Mouse (Mus musculus): Measurements from ENCODE around the gene Batf3. TPM values are rescaled to one million over a fixed set of nuclear protein-coding genes. Genes with fewer than 3 reads are reported as not detected.

Batf3 gene
- total RNA-seq, 2 experiments from 2014 or later = 0.39 to 0.62 TPM

- intact Hi-C loops (cut with DNase I) = no loop called here
- DNase-seq = no peak
These were observed 12.1 kb upstream of the Batf3 start for GRCm38 (mm10) chr1:191085597-191085996.

- DNase-seq = no peak
- intact Hi-C loops (cut with DNase I) = no loop called here
These were observed 11.3 kb upstream of the Batf3 start for GRCm38 (mm10) chr1:191086304-191086878.

DNA sequence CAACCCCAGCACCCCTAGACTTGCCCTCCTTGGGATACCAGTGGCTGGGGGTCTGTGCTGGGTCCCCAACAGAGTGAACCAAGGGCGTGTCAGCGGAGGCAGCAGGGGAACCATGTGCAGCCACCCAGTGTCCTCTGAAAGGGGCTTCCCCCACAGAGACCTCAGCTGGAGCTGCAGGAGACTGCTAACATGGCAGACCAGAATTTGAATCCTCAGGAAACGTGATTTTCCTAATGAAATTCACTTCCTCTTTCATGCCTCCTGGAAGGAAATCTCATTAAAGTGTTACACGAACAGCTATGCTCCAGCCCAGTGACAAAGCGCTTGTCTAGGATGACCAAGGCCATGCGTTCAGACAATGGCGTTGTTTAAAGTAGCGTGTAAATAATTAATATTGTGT is 10.7 kb upstream of the Batf3 start:
- intact Hi-C loops (cut with DNase I) = no loop called here
- no peak for DNase-seq

GRCm38 (mm10) chr1:191087955-191088354 is 9.7 kb upstream of the Batf3 start:
- intact Hi-C loops (cut with DNase I) = no loop called here
- no peak for DNase-seq

DNA sequence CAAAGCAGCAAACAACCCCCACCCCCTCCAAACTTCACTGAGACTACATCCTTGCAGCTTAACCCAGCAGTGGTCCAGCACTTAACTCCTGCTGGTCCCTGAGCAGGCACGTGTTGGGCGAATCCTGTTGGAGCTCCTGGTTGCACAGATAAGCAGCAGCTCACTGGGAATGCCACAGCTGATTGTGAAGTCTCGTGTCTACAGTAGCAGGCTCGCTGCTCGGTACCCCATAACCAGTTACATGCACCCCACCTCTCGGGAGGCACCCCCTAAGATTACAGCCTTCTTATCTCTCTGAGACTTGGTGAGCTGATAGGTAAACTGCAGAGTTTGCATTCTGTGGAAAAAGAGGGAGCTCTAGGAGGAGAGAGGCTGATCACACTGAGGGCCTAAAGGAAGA is 8.3 kb upstream of the Batf3 start:
- intact Hi-C loops (cut with DNase I) = no loop called here

GRCm38 (mm10) chr1:191092050-191092449 is 5.6 kb upstream of the Batf3 start:
- intact Hi-C loops (cut with DNase I) = no loop called here
- DNase-seq = no peak

More for the DNA sequence above, 8.3 kb upstream of the Batf3 start:
- no peak for DNase-seq

DNA sequence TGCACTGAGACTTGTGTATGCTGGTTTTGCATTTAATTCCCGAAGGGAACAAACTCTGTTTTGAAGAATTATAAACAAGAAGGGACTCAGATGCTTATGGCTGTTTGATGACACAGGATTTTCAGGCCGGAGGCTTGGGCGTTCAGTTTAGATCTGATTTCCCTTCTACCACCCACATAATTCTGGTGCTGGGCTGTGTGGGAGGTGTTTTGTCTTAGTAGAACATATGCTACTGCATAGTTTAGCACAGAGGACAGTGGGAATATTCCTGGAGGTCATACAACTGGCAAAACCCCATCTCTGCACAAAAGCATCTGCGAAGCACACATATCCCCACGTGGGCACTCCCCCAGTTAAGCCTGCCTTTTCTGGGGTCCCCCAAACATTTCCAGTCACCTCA is 4.1 kb upstream of the Batf3 start:
- intact Hi-C loops (cut with DNase I) = no loop called here
- no peak for DNase-seq

DNA sequence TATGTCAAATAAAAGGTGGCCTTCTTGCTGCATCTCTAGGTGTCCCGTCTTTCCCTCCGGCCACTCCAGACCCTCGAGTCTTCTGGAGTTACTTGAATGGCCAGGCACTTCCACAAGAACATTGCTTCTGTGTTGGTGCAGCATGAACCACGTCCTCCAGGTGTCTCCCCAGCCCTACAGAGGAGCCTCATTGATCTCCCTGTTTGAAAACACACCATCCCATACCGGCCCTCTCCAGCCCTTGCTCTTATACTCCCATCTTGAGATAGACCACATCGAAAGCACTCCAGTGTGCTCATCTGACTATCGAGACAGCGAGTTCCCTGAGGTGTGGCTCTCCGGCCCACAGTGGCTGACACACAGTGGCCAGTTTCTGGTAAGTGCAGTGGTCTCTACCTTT is 2.6 kb upstream of the Batf3 start:
- intact Hi-C loops (cut with DNase I) = no loop called here
- no peak for DNase-seq

- DNase-seq = no peak
- intact Hi-C loops (cut with DNase I) = no loop called here
These were observed 571 bp upstream of the Batf3 start for GRCm38 (mm10) chr1:191096871-191097681.

DNA sequence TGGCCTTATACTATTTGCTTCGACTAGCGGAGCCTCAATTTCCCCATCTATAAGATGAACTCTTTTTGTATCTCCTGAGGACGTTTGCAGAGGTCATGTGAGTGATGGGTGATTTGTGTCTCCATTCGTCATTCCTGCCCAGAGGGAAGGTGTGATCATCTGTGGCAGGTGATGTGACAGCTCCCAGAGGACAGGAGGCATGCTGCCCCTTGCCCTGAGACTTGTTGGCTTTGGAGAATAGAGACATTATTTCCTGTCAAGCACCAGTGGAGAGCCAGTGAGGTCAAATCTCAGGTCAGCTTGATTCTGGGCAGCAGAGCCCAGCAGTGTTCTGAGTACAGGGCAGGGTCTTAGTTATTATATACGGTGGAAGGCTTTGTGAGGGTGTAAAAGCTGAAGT is 1.5 kb downstream of the Batf3 start:
- DNase-seq = no peak
- intact Hi-C loops (cut with DNase I) = no loop called here

- DNase-seq = no peak
- intact Hi-C loops (cut with DNase I) = no loop called here
These were observed 2.2 kb downstream of the Batf3 start for GRCm38 (mm10) chr1:191099772-191100291.

DNA sequence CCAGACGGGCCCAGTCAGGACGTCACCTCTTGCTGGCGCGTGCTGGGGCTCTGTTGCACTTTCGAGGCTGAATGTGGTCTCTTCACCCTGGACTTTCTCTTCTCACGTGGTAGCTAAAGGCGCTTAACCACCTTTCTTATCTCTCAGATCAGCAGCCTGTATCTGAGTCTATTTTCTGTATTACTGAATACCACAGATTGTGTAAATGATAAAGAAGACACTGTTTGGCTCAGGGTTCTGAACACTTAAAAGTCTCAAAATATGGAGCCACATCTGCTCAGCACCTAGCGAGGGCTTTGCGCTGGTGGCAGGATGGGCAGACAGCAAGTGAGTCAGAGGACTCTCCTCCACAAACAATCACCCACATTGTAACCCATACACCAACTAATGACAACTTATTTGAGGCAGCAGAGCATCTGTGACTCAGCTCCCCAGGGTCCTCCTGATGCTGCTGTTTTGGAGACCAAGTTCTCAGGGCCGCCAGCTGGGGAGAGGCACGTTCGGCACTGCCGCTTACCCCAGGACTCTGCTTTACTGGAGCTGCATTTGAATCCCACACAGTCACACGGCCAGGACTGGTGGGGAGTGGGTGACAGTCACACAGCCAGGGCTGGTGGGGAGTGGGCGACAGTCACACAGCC is 5.2 kb downstream of the Batf3 start:
- intact Hi-C loops (cut with DNase I) = no loop called here
- DNase-seq = no peak

DNA sequence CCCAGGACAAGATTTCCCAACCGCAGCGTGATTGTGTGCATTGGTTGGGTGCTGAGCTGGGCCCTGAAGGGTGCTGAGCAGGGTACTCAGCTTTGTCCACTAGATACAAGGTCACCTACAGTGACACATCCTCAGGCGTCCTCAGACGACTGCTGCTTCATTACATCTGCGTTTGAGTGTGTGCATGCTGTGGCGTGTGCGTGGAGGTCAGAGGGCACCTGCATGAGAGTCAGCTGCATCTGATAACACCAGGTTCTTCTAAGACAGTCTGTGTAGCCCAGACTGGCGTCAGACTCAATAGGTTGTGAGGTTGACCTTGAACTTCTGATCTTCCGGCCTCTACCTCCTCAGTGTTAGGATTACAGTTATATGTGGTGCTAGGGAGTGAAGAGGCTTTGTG is 7.6 kb downstream of the Batf3 start:
- intact Hi-C loops (cut with DNase I) = no loop called here
- no peak for DNase-seq

DNA sequence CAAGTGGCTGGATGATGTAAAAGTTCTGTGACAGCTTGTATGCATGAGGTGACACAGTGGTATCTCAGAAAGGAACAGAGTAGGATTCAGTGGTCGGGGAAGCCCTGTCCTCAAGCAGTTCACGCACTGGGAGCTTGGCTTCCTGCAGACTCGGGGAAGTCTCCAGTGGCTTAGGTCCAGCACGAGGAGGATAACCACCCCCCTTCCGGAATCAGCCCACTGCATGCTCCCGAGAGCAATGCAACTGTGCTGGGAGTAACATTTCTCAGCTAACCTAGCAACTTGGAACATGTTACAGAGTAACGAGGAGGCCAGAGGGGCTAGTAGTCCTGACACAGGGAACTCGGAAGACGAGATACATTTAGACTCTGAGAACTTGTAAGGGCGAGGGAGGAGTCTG is 9.7 kb downstream of the Batf3 start:
- intact Hi-C loops (cut with DNase I) = no loop called here
- DNase-seq = no peak

- intact Hi-C loops (cut with DNase I) = no loop called here
- no peak for DNase-seq
These were observed 12.3 kb downstream of the Batf3 start for GRCm38 (mm10) chr1:191109907-191110306.

- peak in 1 of 2 experiments; percentile 30 for DNase-seq
- intact Hi-C loops (cut with DNase I) = no loop called here
These were observed 13.5 kb downstream of the Batf3 start for GRCm38 (mm10) chr1:191111146-191111545.

GRCm38 (mm10) chr1:191114868-191115267 is 17.2 kb downstream of the Batf3 start:
- intact Hi-C loops (cut with DNase I) = no loop called here

DNA sequence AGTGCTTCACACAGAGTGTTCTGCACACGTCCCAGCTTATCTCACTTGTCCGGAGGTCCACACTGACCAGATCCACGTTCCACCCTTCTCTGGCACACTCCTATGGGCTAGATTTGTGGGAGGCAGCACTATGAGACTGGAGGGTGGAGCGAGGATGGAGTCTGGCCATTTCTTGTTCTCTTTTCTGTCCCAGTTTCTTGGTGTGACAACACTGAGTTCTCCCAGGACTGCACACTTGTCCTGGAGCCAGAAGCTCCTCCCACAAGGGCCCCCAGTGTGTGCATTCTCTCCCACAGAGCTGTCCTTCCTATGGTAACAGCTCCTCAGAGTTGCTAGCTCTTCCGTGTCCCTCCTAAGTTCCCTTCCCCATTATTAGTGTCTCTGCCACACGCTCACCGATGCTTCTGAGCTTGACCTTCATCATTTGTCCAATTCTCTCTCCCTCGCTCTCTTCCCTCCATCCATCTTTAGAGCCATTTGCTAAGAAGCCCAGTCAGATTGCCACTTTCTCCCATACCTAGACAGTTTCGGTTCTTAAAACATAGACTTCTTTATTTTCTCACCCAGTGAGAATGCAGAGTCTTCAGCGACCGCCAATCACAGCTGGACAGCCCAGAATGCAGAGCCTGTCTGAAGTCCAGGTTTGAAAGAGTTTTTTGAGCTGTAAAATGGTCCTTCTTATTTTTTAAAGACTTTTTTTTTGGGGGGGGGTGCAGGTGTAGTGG is 18.0 kb downstream of the Batf3 start:
- peak; percentile 43 to 46 for DNase-seq
- intact Hi-C loops (cut with DNase I) = no loop called here

More at GRCm38 (mm10) chr1:191114868-191115267, 17.2 kb downstream of the Batf3 start:
- DNase-seq = peak in 1 of 2 experiments; percentile 12

DNA sequence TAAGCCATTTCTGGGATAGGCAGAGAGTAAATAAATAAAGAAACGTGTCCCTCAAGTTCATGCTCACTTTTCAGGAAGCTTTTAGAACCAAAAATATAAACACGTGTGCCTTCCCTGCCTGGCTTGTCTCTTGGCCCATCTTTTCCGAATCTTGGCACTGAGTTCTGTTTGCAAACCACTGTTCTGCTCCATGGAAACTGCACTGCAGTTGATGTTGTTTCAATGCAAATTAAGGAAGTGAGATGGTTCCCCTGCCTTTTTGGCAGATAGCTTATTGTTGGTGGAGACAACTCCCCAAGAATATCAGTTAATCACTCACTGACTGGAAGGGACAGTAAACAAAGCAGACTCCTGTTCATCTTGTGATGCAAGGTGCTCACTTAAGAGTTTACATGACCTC is 25.1 kb downstream of the Batf3 start:
- DNase-seq = no peak
- intact Hi-C loops (cut with DNase I) = no loop called here

GRCm38 (mm10) chr1:191123696-191124095 is 26.0 kb downstream of the Batf3 start:
- intact Hi-C loops (cut with DNase I) = no loop called here
- DNase-seq = no peak

GRCm38 (mm10) chr1:191124288-191124687 is 26.6 kb downstream of the Batf3 start:
- DNase-seq = no peak
- intact Hi-C loops (cut with DNase I) = no loop called here

Data from heart, postnatal 36 days (tissue).